Mouse (Mus musculus): ENCODE results near the gene Acox1. TPM values are rescaled to one million over a fixed set of nuclear protein-coding genes. Genes with fewer than 3 reads are reported as not detected.
A peak's percentile ranks its signal among the peaks of the same experiment; 100 is the strongest.

Acox1 gene
- 20.0 and 20.7 TPM in 2 replicates for polyA plus RNA-seq (2015; fragmentation: Nextera tagmentation; extraction: Ambion mirVana)

- DNase-seq (ENCODE audit: low spot score), result peak; percentile 94
Observed at GRCm38 (mm10) chr11:116198639-116199531, at the start of gene Acox1, which contains the start of gene Ten1. Gene Acox1 (minus strand): TSS chr11:116199045. Gene Ten1 (plus strand): TSS chr11:116198855.

- DNase-seq (ENCODE audit: low spot score), result no peak
Observed at GRCm38 (mm10) chr11:116247502-116248222, 48.8 kb upstream of the Acox1 start.

- no peak for DNase-seq (ENCODE audit: low spot score)
Observed at GRCm38 (mm10) chr11:116245616-116246015, 46.8 kb upstream of the Acox1 start.

- DNase-seq (ENCODE audit: low spot score), result no peak
Observed at GRCm38 (mm10) chr11:116244580-116244979, 45.7 kb upstream of the Acox1 start.

GRCm38 (mm10) chr11:116241744-116242235 is 42.9 kb upstream of the Acox1 start:
- no peak for DNase-seq (ENCODE audit: low spot score)

- no peak for DNase-seq (ENCODE audit: low spot score)
Observed at GRCm38 (mm10) chr11:116239797-116240196, 41.0 kb upstream of the Acox1 start.

GRCm38 (mm10) chr11:116237742-116238395 is 39.0 kb upstream of the Acox1 start, which contains the start of gene Evpl:
Gene Evpl (minus strand): TSS chr11:116238077.
- peak; percentile 86 for DNase-seq (ENCODE audit: low spot score)

GRCm38 (mm10) chr11:116234901-116235300 is 36.1 kb upstream of the Acox1 start:
- DNase-seq (ENCODE audit: low spot score), result no peak

- no peak for DNase-seq (ENCODE audit: low spot score)
Observed at GRCm38 (mm10) chr11:116232427-116232826, 33.6 kb upstream of the Acox1 start.

GRCm38 (mm10) chr11:116228699-116229098 is 29.9 kb upstream of the Acox1 start:
- DNase-seq (ENCODE audit: low spot score), result no peak

- peak; percentile 86 for DNase-seq (ENCODE audit: low spot score)
Observed at GRCm38 (mm10) chr11:116226414-116226813, 27.6 kb upstream of the Acox1 start.

- no peak for DNase-seq (ENCODE audit: low spot score)
Observed at GRCm38 (mm10) chr11:116222740-116223059, 23.9 kb upstream of the Acox1 start.

GRCm38 (mm10) chr11:116221931-116222739 is 23.3 kb upstream of the Acox1 start:
- no peak for DNase-seq (ENCODE audit: low spot score)

GRCm38 (mm10) chr11:116219885-116220284 is 21.0 kb upstream of the Acox1 start:
- DNase-seq (ENCODE audit: low spot score), result peak; percentile 74

GRCm38 (mm10) chr11:116218737-116219400 is 20.0 kb upstream of the Acox1 start:
- peak; percentile 16 for DNase-seq (ENCODE audit: low spot score)

GRCm38 (mm10) chr11:116218263-116218662 is 19.4 kb upstream of the Acox1 start:
- DNase-seq (ENCODE audit: low spot score), result no peak

- no peak for DNase-seq (ENCODE audit: low spot score)
Observed at GRCm38 (mm10) chr11:116216549-116216948, 17.7 kb upstream of the Acox1 start.

GRCm38 (mm10) chr11:116215991-116216390 is 17.1 kb upstream of the Acox1 start:
- no peak for DNase-seq (ENCODE audit: low spot score)

GRCm38 (mm10) chr11:116215181-116215580 is 16.3 kb upstream of the Acox1 start:
- peak; percentile 25 for DNase-seq (ENCODE audit: low spot score)

- DNase-seq (ENCODE audit: low spot score), result no peak
Observed at GRCm38 (mm10) chr11:116213877-116214510, 15.1 kb upstream of the Acox1 start.

Measured in thymus, postnatal 0 days (tissue).